Mouse (Mus musculus) neural tube, embryonic 13.5 days (tissue): ENCODE data around the gene Spop. TPM values are rescaled to one million over a fixed set of nuclear protein-coding genes. Genes with fewer than 3 reads are reported as not detected.
"Not testable (repeated sequence)": the region's sequence is repeated elsewhere in the genome, so short reads cannot be mapped to it uniquely, and the experiment has no call there.

Experiments
- ATAC-seq: fragments of 200-750 bp; cut with Nextera tagmentation; 2 replicates; pipeline ENCODE4 v1.8.0; 2017; ENCODE audit warnings: low read depth, mild to moderate bottlenecking, moderate TSS enrichment, moderate library complexity
- H3K27ac ChIP-seq: fragments of 300-500 bp; sonication (generic); replicated peaks from 2 replicates; pipeline ENCODE4 v1.5.1; 2015; ENCODE audit warnings: moderate library complexity, mild to moderate bottlenecking, inconsistent platforms
- H3K27me3 ChIP-seq: fragments of 300-500 bp; sonication (generic); 2 replicates; pipeline ENCODE4 v1.6.1; 2015; ENCODE audit warnings: mild to moderate bottlenecking, inconsistent platforms
- H3K36me3 ChIP-seq: fragments of 300-500 bp; sonication (generic); 2 replicates; pipeline ENCODE4 v1.6.1; 2015; ENCODE audit warnings: mild to moderate bottlenecking, inconsistent platforms
- H3K4me1 ChIP-seq: fragments of 300-500 bp; sonication (generic); replicated peaks from 2 replicates; pipeline ENCODE4 v1.6.1; 2015; ENCODE audit warnings: inconsistent platforms
- H3K4me2 ChIP-seq: fragments of 300-500 bp; sonication (generic); 2 replicates; pipeline ENCODE4 v1.6.1; 2015; ENCODE audit warnings: inconsistent platforms, mild to moderate bottlenecking, moderate library complexity
- H3K4me3 ChIP-seq: fragments of 300-500 bp; sonication (generic); 2 replicates; pipeline ENCODE4 v1.5.1; 2015; ENCODE audit warnings: mild to moderate bottlenecking, inconsistent platforms
- H3K9ac ChIP-seq: fragments of 300-500 bp; sonication (generic); 2 replicates; pipeline ENCODE4 v1.6.1; 2015; ENCODE audit warnings: moderate library complexity, mild to moderate bottlenecking, inconsistent platforms
- H3K9me3 ChIP-seq: fragments of 300-500 bp; sonication (generic); 2 replicates; pipeline ENCODE4 v1.6.1; 2016; ENCODE audit warnings: inconsistent platforms
- WGBS: fragments of 180-500 bp; shearing (Covaris S2); methylation state at CpG from one replicate; pipeline ENCODE4 v1.1.7; 2015; 5-methylcytosine and 5-hydroxymethylcytosine counted together
- polyA plus RNA-seq: library from polyadenylated mRNA; unstranded; fragments of >200 nt; fragmentation: Nextera tagmentation; extraction: Ambion mirVana; gene quantifications from 2 replicates; pipeline ENCODE4 v1.2.1, GENCODE M21; 2015

Spop gene
- polyA plus RNA-seq, 1 experiment from 2014 or later, result 201 TPM

- H3K4me1 ChIP-seq, result no peaks in the 10 kb centered on the region
- no peak overlapping the region for H3K9ac ChIP-seq
- no peak for ATAC-seq
- WGBS, result 87% methylated on average over 14 of the region's 14 CpGs
- H3K27me3 ChIP-seq, result no peaks in the 10 kb centered on the region
- no peak overlapping the region for H3K4me2 ChIP-seq
- peaks cover 97% of the 10 kb centered on the region for H3K36me3 ChIP-seq
- H3K4me3 ChIP-seq, result no peak overlapping the region
- H3K27ac ChIP-seq, result no peak overlapping the region
- H3K9me3 ChIP-seq, result no peaks in the 10 kb centered on the region
Measured at GRCm38 (mm10) chr11:95490104-95490503, 76.2 kb downstream of the Spop start.

- H3K4me2 ChIP-seq, result no peak overlapping the region
- H3K9ac ChIP-seq, result no peak overlapping the region
- H3K27me3 ChIP-seq, result no peaks in the 10 kb centered on the region
- H3K9me3 ChIP-seq, result no peaks in the 10 kb centered on the region
- ATAC-seq, result no peak
- peaks cover 84% of the 10 kb centered on the region for H3K36me3 ChIP-seq
- H3K27ac ChIP-seq, result no peak overlapping the region
- no peak overlapping the region for H3K4me3 ChIP-seq
- no peaks in the 10 kb centered on the region for H3K4me1 ChIP-seq
- WGBS, result 84% methylated on average over 4 of the region's 4 CpGs
Measured at GRCm38 (mm10) chr11:95492256-95492655, 78.4 kb downstream of the Spop start.

- ATAC-seq, result no peak
- no peaks in the 10 kb centered on the region for H3K4me1 ChIP-seq
- H3K27me3 ChIP-seq, result no peaks in the 10 kb centered on the region
- H3K9me3 ChIP-seq, result no peaks in the 10 kb centered on the region
- H3K4me3 ChIP-seq, result no peak overlapping the region
- H3K36me3 ChIP-seq, result peaks cover 84% of the 10 kb centered on the region
- WGBS, result 85% methylated on average over 4 of the region's 4 CpGs
- no peak overlapping the region for H3K4me2 ChIP-seq
- no peak overlapping the region for H3K27ac ChIP-seq
- no peak overlapping the region for H3K9ac ChIP-seq
Measured at GRCm38 (mm10) chr11:95493010-95493409, 79.1 kb downstream of the Spop start.

GRCm38 (mm10) chr11:95493950-95494349 is 80.1 kb downstream of the Spop start:
- peaks cover 78% of the 10 kb centered on the region for H3K36me3 ChIP-seq

GRCm38 (mm10) chr11:95494374-95494773 is 80.5 kb downstream of the Spop start:
- no peak overlapping the region for H3K4me3 ChIP-seq
- no peak overlapping the region for H3K4me2 ChIP-seq
- H3K9me3 ChIP-seq, result no peaks in the 10 kb centered on the region
- 90% methylated on average over 3 of the region's 3 CpGs for WGBS
- H3K27me3 ChIP-seq, result no peaks in the 10 kb centered on the region
- peaks cover 75% of the 10 kb centered on the region for H3K36me3 ChIP-seq
- H3K9ac ChIP-seq, result no peak overlapping the region
- ATAC-seq, result no peak
- no peak overlapping the region for H3K27ac ChIP-seq
- no peaks in the 10 kb centered on the region for H3K4me1 ChIP-seq

More at GRCm38 (mm10) chr11:95493950-95494349, 80.1 kb downstream of the Spop start:
- no peak overlapping the region for H3K4me3 ChIP-seq
- 93% methylated on average over 9 of the region's 9 CpGs for WGBS
- H3K4me1 ChIP-seq, result no peaks in the 10 kb centered on the region
- H3K4me2 ChIP-seq, result no peak overlapping the region
- H3K27me3 ChIP-seq, result no peaks in the 10 kb centered on the region
- H3K9me3 ChIP-seq, result no peaks in the 10 kb centered on the region
- no peak overlapping the region for H3K9ac ChIP-seq
- ATAC-seq, result no peak
- no peak overlapping the region for H3K27ac ChIP-seq

GRCm38 (mm10) chr11:95495883-95496282 is 82.0 kb downstream of the Spop start:
- ATAC-seq, result no peak
- Histone ChIP-seq H3K27ac (no peak overlapping the region), H3K36me3 (peaks cover 60% of the 10 kb centered on the region), H3K9me3 (no peaks in the 10 kb centered on the region), H3K4me3 (no peak overlapping the region), H3K4me2 (no peak overlapping the region), H3K9ac (no peak overlapping the region), H3K4me1 (0 out of 2 replicates have a peak, but pooled peaks cover 8% of the 10 kb centered on the region), H3K27me3 (no peaks in the 10 kb centered on the region)
- 91% methylated on average over 9 of the region's 9 CpGs for WGBS

- 0 out of 2 replicates have a peak, but pooled peaks cover 8% of the 10 kb centered on the region for H3K4me1 ChIP-seq
- H3K27ac ChIP-seq, result no peak overlapping the region
- no peak overlapping the region for H3K4me3 ChIP-seq
- H3K9me3 ChIP-seq, result no peaks in the 10 kb centered on the region
- no peak overlapping the region for H3K4me2 ChIP-seq
- H3K27me3 ChIP-seq, result no peaks in the 10 kb centered on the region
- no peak overlapping the region for H3K9ac ChIP-seq
- ATAC-seq, result no peak
- 91% methylated on average over 5 of the region's 5 CpGs for WGBS
- peaks cover 41% of the 10 kb centered on the region for H3K36me3 ChIP-seq
Measured at GRCm38 (mm10) chr11:95497921-95498320, 84.0 kb downstream of the Spop start.

- Histone ChIP-seq H3K4me2 (no peak overlapping the region), H3K27ac (no peak overlapping the region), H3K4me1 (peaks cover 21% of the 10 kb centered on the region), H3K27me3 (no peaks in the 10 kb centered on the region), H3K9me3 (no peaks in the 10 kb centered on the region), H3K36me3 (peaks cover 16% of the 10 kb centered on the region), H3K9ac (0 out of 2 replicates have a peak overlapping the region, but pooled peaks have one; percentile 3), H3K4me3 (no peak overlapping the region)
- no peak for ATAC-seq
- 62% methylated on average over 4 of the region's 4 CpGs for WGBS
Measured at GRCm38 (mm10) chr11:95500412-95500811, 86.5 kb downstream of the Spop start.

- H3K4me2 ChIP-seq, result no peak overlapping the region
- H3K27me3 ChIP-seq, result no peaks in the 10 kb centered on the region
- WGBS, result 33% methylated on average over 3 of the region's 3 CpGs
- no peak overlapping the region for H3K27ac ChIP-seq
- 0 out of 2 replicates have a peak overlapping the region, but pooled peaks have one; percentile 3 for H3K9ac ChIP-seq
- no peak overlapping the region for H3K4me3 ChIP-seq
- no peaks in the 10 kb centered on the region for H3K9me3 ChIP-seq
- H3K36me3 ChIP-seq, result peaks cover 13% of the 10 kb centered on the region
- peaks cover 21% of the 10 kb centered on the region for H3K4me1 ChIP-seq
- no peak for ATAC-seq
Measured at GRCm38 (mm10) chr11:95500836-95501235, 87.0 kb downstream of the Spop start.

- Histone ChIP-seq H3K4me1 (peaks cover 21% of the 10 kb centered on the region), H3K36me3 (peaks cover 12% of the 10 kb centered on the region)
- WGBS, result 84% methylated on average over 8 of the region's 8 CpGs
- H3K27ac ChIP-seq, ATAC-seq, H3K9ac ChIP-seq, H3K4me2 ChIP-seq, H3K4me3 ChIP-seq, H3K9me3 ChIP-seq, H3K27me3 ChIP-seq: not testable (repeated sequence)
Measured at GRCm38 (mm10) chr11:95501826-95502225, 87.9 kb downstream of the Spop start.

GRCm38 (mm10) chr11:95503581-95504180 is 89.8 kb downstream of the Spop start:
- Histone ChIP-seq H3K9me3 (no peaks in the 10 kb centered on the region), H3K27ac (no peak overlapping the region), H3K4me2 (no peak overlapping the region), H3K9ac (0 out of 2 replicates have a peak overlapping the region, but pooled peaks have one; percentile 8), H3K27me3 (no peaks in the 10 kb centered on the region; the same call in 1 of the 2 replicates), H3K4me3 (no peak overlapping the region), H3K36me3 (no peaks in the 10 kb centered on the region; the same call in 1 of the 2 replicates), H3K4me1 (peaks cover 21% of the 10 kb centered on the region)
- 46% methylated on average over 10 of the region's 10 CpGs for WGBS
- ATAC-seq, result no peak

GRCm38 (mm10) chr11:95504271-95504731 is 90.4 kb downstream of the Spop start:
- Histone ChIP-seq H3K36me3 (no peaks in the 10 kb centered on the region; the same call in 1 of the 2 replicates), H3K4me3 (no peak overlapping the region), H3K4me2 (no peak overlapping the region), H3K9me3 (no peaks in the 10 kb centered on the region), H3K27ac (no peak overlapping the region; the same call in 1 of the 2 replicates), H3K4me1 (peaks cover 21% of the 10 kb centered on the region), H3K9ac (no peak overlapping the region), H3K27me3 (no peaks in the 10 kb centered on the region; the same call in 1 of the 2 replicates)
- 65% methylated on average over 6 of the region's 6 CpGs for WGBS
- no peak for ATAC-seq
